Mouse (Mus musculus): Measurements from ENCODE around the gene Utf1.

Utf1 gene

DNA sequence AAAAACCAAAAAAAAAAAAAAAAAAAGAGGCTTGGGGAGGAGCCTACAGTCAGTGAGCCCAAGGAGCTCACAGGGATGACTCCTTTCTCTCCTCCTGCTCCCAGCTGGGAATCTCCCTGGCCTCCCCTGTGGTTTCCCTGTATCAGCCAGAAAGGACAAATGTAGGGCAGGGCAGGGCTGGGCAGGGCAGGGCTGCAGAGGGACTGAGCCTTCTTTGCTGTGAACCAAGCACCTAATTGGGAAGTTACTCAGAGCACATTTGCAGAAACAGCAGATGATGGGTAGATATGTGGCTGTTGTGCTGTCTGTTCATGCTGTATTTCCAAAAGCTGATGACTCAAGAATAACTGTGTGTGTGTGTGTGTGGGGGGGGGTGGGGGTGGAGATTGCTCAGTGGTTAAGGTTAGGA is 29.3 kb downstream of the Utf1 start:
- DNase-seq (ENCODE audit: low spot score) = no peak

DNA sequence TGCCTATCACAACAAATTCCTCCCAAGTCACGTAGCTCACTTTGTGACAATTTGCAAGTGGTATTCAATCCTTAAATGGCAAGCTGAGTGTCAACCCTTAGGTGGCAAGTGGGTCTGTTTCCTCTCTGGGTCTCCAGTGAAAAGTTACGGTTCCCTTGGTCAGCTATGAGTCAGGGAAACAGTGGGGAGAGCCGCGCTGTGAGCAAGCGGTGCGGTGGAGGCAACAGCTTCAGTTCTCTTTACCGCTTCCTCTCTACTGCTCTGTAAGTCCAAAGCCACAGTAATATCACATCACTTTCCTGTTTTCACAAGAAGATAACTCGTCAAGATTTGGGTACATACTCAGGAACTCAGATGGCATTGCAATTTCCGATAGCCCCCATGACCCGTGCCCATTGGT is 30.7 kb downstream of the Utf1 start:
- DNase-seq (ENCODE audit: low spot score) = no peak

DNA sequence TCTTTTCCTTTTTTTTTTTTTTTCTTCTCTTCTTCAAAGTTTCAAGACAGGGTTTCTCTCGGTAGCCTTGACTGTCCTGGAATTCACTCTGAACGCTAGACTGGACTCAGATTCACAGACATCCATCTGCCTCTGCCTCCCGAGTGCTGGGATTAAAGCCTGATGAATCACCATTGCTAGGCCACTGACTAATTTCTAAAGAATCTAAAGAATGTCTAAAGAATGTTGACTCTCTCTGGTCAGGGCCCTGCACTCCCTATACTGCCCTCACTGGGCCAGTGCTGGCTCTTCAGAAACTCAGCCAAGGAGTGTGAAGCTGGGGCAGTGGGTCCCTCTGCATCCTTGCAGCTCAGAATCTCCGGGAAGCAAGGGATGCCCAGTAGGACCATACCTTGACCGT is 31.9 kb downstream of the Utf1 start:
- DNase-seq (ENCODE audit: low spot score) = no peak

GRCm38 (mm10) chr7:139978278-139978892 is 34.8 kb downstream of the Utf1 start, which contains the start of gene 6430531B16Rik:
TSS of gene 6430531B16Rik (minus strand) at chr7:139978755.
- DNase-seq (ENCODE audit: low spot score) = peak; percentile 43

DNA sequence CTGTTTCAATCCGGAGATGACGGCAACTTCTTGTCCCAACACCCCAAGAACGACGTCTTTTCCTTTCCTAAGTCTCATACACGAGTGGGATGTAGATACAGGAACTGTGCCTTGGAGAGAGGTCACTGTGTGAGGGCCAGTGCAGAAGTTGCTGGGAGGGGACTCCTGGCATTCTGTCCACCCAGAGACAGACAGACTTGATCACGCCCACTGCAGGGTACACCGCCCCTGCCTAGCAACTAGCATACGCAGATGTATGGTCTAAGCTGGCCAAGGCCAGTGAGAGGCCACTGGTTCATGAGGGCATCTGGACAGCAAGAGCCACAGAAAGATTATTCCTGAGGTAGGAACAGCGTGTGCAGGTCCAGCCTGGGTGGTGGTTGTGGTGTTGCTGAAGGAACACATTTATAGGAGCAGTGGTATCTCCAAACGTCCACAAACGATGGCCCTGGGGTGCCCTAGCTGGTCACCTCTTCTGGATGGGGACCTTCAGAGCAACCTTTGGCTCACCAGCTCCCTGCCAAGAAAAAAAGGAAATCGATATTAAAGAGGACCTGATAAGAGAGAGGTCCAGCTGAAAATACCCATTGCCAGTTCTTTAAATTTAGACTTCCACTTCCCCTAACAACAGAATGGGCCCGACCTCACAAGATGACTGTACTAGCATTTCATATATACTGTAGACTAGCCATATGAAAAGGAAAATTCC is 35.6 kb downstream of the Utf1 start:
- no peak for DNase-seq (ENCODE audit: low spot score)

DNA sequence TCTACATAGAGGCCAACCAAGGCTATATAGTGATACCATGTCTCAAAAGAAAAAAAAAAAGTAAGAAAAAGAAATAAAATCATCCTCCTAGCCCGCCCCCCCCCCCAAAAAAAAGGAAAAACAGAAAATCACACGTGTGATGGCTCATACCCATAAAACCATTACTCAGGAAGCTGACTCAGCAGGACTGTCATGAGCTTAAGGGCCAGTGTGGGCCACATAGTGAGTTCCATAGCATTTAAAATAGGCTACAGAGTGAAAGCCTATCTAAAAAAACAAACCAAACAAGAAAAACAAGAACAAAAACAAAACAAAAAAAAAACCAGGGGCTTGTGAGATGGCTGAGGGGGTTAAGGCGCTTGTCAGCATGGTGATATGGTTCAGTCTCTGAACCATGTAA is 37.2 kb downstream of the Utf1 start:
- DNase-seq (ENCODE audit: low spot score) = no peak

GRCm38 (mm10) chr7:139982058-139982457 is 38.5 kb downstream of the Utf1 start:
- no peak for DNase-seq (ENCODE audit: low spot score)

- DNase-seq (ENCODE audit: low spot score) = no peak
Measured at GRCm38 (mm10) chr7:139984505-139984904, 40.9 kb downstream of the Utf1 start.

GRCm38 (mm10) chr7:139988272-139988671 is 44.7 kb downstream of the Utf1 start:
- DNase-seq (ENCODE audit: low spot score) = no peak

DNA sequence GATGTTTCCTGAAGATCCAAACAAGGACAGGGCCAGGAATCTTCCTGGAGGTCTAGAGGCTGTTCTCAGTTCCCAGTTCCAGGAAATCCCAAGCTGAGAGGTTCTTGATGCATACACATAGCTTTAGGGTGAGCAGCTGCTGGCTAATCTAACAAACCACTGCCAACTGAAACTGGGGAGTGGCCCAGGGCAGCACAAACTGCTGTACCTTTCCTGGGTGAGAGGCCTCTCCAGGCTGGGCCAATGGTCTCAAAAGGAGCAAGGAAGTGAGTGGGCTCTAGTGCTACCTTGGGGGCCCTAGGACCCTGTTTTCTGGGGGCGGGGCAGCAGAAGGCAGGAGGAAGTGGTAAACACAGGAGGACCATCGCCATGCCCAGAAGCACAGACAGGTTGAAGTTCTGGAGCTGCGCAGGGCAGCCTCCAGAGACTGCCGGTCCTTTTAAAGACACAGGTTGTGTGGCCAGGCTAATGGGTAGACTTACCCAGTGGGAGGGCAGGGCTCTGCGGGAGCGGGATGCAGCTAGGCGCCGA is 47.3 kb downstream of the Utf1 start:
- DNase-seq (ENCODE audit: low spot score) = no peak

GRCm38 (mm10) chr7:139992406-139992805 is 48.8 kb downstream of the Utf1 start, which contains the start of gene Adam8:
TSS of gene Adam8 (minus strand) at chr7:139992562.
- DNase-seq (ENCODE audit: low spot score) = peak; percentile 36

DNA sequence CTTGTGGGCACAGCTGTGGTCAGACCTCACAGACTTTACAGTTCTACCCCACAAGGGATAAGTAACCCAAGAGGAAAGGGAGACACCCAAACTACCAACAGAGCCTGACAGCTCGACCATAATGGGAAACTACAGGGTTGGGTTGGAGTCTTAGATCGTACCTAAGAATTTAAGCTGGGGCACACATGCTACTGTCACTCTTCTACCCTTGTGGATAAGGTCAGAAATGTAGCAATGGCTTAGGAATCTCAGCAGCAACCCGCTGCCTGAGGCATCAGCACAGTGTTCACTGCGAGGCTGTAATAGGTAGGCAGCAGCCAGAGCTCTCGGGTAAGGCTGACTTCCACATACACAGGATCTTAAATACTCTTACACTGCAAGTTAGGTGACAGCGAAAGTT is 49.9 kb downstream of the Utf1 start:
- DNase-seq (ENCODE audit: low spot score) = no peak

DNA sequence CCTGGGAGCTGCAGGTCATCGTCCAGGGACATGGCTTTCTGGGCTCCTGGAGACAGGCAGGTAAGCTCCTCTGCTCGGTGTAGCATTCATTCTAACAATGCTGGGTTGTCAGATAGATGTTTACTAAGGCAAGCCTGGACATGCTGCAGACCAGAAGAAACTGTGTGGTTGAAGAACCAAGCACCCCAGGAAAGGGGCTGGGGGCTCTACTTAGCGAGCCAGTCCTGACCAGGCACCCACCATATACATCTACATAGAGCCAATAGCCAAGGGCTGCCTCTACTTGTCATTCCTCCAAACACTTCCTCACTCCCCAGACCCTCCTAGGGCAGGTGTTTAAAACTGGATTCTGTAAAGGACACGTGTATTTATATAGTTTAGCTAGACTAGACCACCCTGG is 50.6 kb downstream of the Utf1 start:
- DNase-seq (ENCODE audit: low spot score) = no peak

- DNase-seq (ENCODE audit: low spot score) = peak; percentile 54
Measured at GRCm38 (mm10) chr7:139994676-139995075, 51.1 kb downstream of the Utf1 start.
